Mouse (Mus musculus) lung, postnatal 14 days (tissue): ENCODE data around the gene Mrpl52.

Experiments
- DNase-seq: peaks from one replicate; pipeline ENCODE4 v3.0.0; 2021

Mrpl52 gene

DNA sequence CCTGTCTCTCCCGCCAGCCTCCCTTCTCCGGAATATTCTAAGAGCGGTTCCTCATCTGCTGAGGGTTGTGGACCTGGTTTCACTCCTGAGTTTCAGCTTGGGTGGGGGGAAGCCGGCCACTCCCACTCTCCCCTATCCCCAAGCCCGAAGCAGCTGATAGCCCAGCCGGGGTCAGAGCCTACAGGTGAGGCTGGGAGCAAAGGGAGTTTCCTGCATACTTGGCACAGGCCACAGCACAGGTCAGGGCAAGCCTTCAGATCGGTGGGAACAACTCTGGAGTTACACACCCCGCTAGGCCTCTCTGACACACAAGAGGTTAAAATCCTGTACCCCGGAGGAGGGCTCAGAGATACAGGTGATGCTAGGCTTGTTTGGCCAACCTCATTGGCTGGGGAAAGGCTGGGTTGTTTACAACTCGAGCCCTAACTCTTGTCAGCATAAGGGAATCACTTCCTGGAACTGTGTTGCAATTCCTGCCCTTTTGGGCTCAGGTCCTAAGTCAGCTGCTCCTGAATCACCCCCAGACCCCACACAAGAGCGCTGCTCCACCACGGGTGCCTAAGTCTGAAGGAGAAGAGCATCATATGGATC, 7.3 kb downstream of the Mrpl52 start:
- DNase-seq = peak; percentile 46

DNA sequence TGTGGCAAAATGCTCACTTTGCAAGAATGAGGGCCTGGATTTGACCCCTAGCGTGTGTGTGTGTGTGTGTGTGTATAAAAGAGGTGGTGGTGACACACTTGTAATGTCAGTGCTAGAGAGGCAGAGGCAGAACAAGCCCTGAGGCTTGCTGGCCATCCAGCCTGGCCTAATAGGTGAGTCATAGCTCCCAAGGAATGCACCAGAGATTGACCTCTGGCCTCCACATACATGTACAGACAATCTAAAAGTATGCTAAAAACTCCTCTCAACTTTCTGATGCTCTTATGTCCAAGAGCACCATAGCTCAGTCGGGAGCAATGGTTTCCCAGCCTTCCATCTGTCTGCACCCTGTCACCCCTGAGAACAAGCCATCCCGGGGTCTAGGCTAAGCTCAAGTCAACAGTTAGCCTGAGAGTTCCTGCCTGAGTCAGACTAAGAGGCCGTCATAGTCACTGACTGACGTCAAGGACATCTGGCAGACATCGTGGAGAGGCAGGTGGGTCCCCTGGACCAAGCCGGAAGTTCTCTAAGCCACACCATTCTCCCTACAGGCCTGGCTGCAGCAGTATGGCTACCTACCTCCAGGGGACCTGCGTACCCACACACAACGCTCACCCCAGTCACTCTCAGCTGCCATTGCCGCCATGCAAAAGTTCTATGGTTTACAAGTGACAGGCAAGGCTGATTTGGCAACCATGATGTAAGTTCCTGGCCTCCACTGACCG, 8.6 kb downstream of the Mrpl52 start:
- DNase-seq = no peak

GRCm38 (mm10) chr14:54439155-54439554, 12.4 kb downstream of the Mrpl52 start:
- DNase-seq = no peak

DNA sequence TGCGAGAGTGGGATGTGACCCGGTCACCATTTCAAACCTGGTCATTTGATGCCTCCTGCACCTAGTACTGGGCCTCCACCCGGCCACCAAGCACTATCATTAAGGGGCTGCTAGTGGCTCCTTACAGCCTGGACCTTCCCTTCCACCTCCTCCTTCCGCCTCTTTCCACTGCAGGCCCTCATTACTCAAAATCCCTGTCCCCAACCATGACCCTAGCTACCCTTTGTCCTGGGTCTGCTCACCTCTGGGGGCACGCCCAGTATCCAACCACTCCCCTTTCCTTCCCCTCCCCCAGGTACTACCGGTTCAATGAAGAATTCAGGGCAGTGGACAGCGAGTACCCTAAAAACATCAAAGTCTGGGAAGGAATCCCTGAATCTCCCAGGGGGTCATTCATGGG, 12.9 kb downstream of the Mrpl52 start:
- no peak for DNase-seq

- DNase-seq = no peak
Observed at GRCm38 (mm10) chr14:54440538-54440937, 13.8 kb downstream of the Mrpl52 start.

DNA sequence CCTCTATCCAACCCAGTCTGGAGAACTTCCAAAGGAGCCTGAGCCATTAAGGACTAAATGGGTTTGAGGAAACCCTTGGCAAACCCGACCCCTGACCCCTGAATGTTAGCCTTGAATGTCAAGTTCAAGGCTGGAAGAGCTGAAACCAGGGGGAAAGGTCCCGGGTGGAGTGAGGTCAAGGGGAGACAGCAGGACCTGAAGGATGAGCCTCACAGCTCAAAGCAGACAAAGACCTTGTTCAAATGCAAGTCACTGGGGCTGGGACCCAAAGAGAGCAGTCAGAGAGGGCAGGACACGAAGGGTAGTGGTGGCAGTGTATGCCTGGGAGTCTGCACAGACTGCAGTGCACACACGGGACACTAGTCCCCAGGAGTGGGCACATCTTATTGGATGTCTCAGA, 14.7 kb downstream of the Mrpl52 start:
- no peak for DNase-seq

- no peak for DNase-seq
Observed at GRCm38 (mm10) chr14:54442548-54442947, 15.8 kb downstream of the Mrpl52 start.

GRCm38 (mm10) chr14:54443196-54443595, 16.5 kb downstream of the Mrpl52 start:
- DNase-seq = peak; percentile 61

GRCm38 (mm10) chr14:54443712-54444618, 17.3 kb downstream of the Mrpl52 start:
- peak; percentile 59 for DNase-seq

DNA sequence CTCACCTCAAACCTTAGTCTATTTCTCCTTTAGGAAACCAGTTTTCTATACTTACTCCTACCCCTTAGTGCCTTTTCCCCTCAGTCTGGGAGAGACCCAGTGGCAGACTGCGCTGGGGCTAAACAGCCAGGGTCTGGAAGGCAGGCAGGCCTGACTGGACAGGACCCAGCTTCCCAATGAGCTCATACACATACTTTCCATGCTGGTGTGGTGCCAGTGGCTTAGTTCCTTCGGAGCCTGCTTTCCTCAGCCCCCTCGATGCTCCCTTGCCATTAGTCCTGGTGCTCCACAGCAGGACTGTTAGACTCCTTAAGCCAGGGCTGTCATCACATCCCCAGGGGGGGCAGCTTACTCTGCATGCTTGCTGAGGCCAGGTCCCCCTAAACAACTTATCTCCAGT, 18.8 kb downstream of the Mrpl52 start:
- peak; percentile 61 for DNase-seq

- no peak for DNase-seq
Observed at GRCm38 (mm10) chr14:54453566-54453965, 26.9 kb downstream of the Mrpl52 start.

DNA sequence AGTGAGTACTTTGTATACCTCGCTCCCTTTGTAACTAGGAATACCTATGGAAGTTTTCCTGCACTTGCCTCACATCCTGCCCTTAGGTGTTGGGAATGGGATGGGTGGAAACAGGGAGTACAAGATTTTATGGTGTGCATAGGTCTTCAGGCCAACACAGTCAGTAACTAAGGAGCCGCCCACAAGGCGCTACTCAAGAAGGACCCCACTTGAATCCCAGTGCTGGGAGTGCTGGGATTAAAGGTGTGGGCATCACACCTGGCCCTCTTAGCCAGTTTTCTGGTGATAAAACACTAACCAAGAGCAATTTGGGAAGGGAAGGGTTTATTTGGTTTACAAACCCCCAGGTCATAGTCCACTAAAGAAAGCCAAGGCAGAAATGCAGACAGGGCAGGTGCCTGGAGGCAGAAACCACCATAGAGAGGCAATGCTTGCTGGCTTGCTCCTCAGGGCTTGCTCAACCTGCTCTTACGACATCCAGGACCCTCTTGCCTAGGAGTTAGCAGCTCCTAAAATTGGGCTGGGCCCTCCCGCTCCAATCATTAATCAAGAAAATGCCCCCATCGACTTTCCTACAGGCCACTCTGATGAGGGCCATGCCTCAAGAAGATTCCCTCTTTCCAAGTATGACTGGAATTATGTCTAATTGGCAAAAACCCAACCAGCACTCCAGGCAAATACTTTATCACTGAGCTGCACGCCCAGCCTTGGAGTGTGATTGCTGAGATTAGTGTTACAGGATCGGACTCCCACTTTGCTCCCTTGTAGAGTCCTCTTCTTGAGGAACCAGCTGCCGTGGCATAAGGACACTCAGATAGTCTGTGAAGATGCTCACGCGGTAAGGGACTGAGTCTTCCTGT, 28.2 kb downstream of the Mrpl52 start:
- no peak for DNase-seq

- no peak for DNase-seq
Observed at GRCm38 (mm10) chr14:54457907-54458569, 31.3 kb downstream of the Mrpl52 start.

DNA sequence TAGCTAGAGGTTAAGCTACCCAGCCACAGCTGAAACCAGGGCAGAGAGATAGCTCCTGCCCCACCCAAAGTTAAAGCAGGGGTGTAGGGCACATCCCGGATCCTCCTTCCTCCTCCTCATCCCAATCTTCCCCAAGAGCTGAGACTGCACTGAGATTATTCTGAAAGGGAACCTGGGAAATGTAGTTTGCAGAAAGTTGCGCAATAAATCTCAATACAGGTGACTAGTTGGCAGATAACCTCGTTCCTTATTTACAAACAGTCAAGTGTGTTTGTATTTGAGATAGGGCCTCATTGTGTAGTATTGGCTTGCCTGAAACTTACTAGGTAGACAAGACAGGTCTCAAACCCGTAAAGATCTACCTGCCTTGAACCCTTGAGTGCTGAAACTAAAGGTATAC, 35.4 kb downstream of the Mrpl52 start:
- DNase-seq = no peak

DNA sequence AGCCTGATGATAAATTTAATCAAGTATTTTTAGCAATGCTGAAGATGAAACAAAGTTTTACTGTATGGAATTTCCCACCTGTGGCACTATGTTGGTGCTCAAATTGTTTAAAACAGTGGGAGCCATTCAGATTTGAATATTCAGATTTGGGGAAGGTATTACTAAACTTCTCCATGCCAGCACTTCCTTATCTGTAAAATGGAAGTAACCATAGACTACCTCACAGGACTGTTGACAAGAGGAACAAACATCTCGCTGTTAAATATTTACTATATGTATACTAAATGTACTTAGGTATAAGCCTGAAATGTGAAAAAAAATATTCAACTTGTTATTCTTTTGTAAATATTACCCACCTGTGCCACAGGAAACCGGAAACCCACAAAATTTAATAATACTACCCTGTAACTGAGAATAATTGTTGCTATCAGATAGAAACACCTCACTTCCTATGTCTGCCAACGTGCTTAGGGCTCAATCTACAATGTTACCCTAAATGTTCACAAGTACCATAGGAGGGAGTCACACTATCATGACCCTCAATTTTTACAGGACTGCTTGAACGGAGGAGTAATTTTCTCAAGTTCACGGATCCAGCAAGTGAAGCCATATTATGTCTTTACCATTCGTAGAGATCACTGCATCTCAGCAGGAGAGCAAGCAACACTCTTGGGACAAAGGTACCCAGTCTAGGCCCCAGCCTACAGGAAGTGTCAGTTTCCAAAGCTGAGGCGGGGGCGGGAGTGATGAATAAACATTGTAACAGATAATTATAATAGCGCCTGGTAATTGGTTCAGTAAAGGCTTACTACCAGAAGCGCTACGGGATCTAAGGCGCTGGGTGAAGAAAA, 36.6 kb downstream of the Mrpl52 start:
- DNase-seq = no peak

- peak; percentile 92 for DNase-seq
Observed at GRCm38 (mm10) chr14:54463959-54464292, 37.2 kb downstream of the Mrpl52 start, which contains the start of gene Lrp10. Lrp10 (plus strand) TSS chr14:54464137.

DNA sequence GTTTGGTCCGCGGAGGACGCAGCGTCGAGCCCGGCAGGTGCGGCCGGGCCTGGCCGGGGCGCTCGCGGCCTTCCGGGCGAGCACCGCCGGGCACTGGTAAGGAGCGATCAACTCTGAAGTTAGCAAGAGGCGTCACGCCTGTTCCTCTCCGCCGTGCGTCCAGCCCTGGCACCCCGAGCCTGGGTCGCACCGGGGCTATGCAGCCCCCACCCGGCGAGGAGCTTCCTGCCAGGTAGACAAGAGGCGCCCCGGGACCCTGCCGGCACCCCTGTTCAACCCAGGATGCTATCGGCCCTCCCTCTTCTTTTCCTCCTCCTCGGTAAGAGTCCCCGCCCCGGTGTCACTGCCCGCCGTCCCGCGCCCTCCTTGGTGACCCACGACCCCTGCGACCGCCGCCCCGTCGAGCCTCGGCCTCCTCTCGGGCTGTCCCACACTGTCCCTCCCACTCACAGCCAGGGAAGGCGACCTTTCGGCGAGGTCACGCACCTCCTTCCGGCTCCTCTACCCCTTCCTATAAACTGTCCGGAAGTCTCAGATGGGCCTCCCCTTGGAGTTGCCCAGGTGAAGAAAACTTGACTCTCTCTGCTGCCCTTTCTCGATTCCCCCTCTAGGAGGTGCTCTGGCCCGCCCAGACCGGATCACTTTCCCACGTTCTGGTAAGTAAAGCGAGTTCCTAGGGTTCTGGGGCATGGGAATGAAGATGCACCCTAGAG, 37.7 kb downstream of the Mrpl52 start:
- DNase-seq = peak; percentile 72

DNA sequence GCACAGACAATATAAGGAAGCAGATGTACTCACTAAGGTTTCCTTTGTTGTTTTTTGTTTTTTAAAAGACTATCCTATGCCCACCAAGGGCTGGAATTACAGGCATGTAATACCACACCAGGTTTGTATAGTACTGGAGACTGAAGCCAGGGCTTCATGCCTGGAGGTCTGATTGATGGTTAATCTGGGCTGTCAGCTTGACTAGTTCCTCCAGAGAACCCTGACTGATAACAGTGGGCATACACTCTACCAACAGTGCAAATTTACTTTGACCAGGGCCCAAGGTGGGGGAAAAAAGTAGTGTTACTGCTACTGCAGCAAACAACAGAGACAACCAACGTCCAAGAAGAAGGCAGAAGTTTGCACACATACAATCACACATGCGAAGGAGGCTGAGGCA, 44.8 kb downstream of the Mrpl52 start:
- DNase-seq = no peak

DNA sequence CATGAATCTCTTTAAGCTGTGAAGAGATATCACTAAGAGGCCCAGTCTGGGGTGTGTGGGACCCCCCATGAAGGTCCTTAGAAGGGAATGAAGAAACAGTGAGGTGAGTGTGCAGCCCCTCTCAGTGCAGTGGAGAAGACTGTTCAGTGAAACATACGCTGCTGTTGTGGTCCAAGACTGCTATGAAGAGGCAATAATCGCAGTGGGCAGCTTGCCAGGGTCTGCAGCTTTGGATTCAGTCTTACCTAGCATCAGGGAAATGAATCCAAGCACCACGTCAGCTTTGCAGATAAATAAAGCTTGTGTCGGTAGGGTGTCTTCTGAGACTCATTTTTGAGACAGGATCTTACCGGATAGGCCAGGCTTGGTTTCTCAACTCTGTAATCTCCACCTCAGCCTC, 46.0 kb downstream of the Mrpl52 start:
- DNase-seq = no peak

GRCm38 (mm10) chr14:54474744-54475143, 48.0 kb downstream of the Mrpl52 start:
- DNase-seq = no peak
